Mouse (Mus musculus): ENCODE data around the gene Aifm1.

GRCm38 (mm10) chrX:48513824-48514223 lies 461 bp upstream of the Aifm1 start:
- TF ChIP-seq POLR2A (IDR thresholded peaks at IDR 0.05; ENCODE audit: low read depth, low read length) (no peak), CTCF (conservative IDR thresholded peaks at IDR 0.05 in 1 of 2, IDR thresholded peaks at IDR 0.05 in 1 of 2; ENCODE audit: low read depth in 2 of 2, low read length in 2 of 2) (no peak), ZNF384 (IDR thresholded peaks at IDR 0.05; ENCODE audit: low read depth, low read length) (no peak; the same call in 1 of the 2 replicates), BHLHE40 (IDR thresholded peaks at IDR 0.05; ENCODE audit: low read depth, low read length) (peak; percentile 49), USF2 (conservative IDR thresholded peaks at IDR 0.05; ENCODE audit: low read depth, low read length) (no peak), USF1 (IDR thresholded peaks at IDR 0.05; ENCODE audit: low read depth, low read length) (no peak), ZKSCAN1 (IDR thresholded peaks at IDR 0.05; ENCODE audit: borderline replicate concordance, low read depth, low read length) (no peak), SIN3A (IDR thresholded peaks at IDR 0.05; ENCODE audit: low read length) (no peak), SMC3 (IDR thresholded peaks at IDR 0.05; ENCODE audit: low read depth, low read length) (no peak), ZMIZ1 (IDR thresholded peaks at IDR 0.05; ENCODE audit: low read depth, low read length) (no peak)
